Mouse (Mus musculus) intestine, embryonic 14.5 days (tissue): Measurements from ENCODE around the gene Slc22a12. TPM values are rescaled to one million over a fixed set of nuclear protein-coding genes. Genes with fewer than 3 reads are reported as not detected.

ENCODE experiments used
- ATAC-seq: fragments of 200-750 bp; cut with Nextera tagmentation; replicated peaks from 2 replicates; pipeline ENCODE4 v1.8.0; 2017; ENCODE audit warnings: low read depth, moderate number of reproducible peaks, moderate TSS enrichment, moderate library complexity; ENCODE audit not compliant: low FRiP score, low TSS enrichment
- DNase-seq: peaks from one replicate; pipeline ENCODE4 v3.0.0-alpha.2; 2018; ENCODE audit warnings: low spot score
- H3K27ac ChIP-seq: fragments of 300-500 bp; sonication (generic); 2 replicates; pipeline ENCODE4 v1.5.1; 2014; ENCODE audit warnings: low read depth, mild to moderate bottlenecking, control low read depth
- H3K27me3 ChIP-seq: fragments of 300-500 bp; sonication (generic); replicated peaks from 2 replicates; pipeline ENCODE4 v1.6.1; 2014; ENCODE audit warnings: low read length, control low read depth; ENCODE audit not compliant: control insufficient read depth, insufficient read depth
- H3K36me3 ChIP-seq: fragments of 300-500 bp; sonication (generic); 2 replicates; pipeline ENCODE4 v1.6.1; 2014; ENCODE audit warnings: low read length, control low read depth; ENCODE audit not compliant: control insufficient read depth, insufficient read depth
- H3K4me1 ChIP-seq: fragments of 300-500 bp; sonication (generic); replicated peaks from 2 replicates; pipeline ENCODE4 v1.6.1; 2014; ENCODE audit warnings: low read length, control low read depth, mixed read lengths; ENCODE audit not compliant: control insufficient read depth, insufficient read depth
- H3K4me2 ChIP-seq: fragments of 300-500 bp; sonication (generic); 2 replicates; pipeline ENCODE4 v1.6.1; 2014; ENCODE audit warnings: low read length
- H3K4me3 ChIP-seq: fragments of 300-500 bp; sonication (generic); 2 replicates; pipeline ENCODE4 v1.5.1; 2014; ENCODE audit warnings: low read depth, low read length, control low read depth, mixed read lengths
- H3K9ac ChIP-seq: fragments of 300-500 bp; sonication (generic); 2 replicates; pipeline ENCODE4 v1.6.1; 2014; ENCODE audit warnings: mild to moderate bottlenecking, low read length
- H3K9me3 ChIP-seq: fragments of 300-500 bp; sonication (generic); 2 replicates; pipeline ENCODE4 v1.6.1; 2016; ENCODE audit warnings: low read length, control low read depth; ENCODE audit not compliant: control insufficient read depth
- WGBS: fragments of 180-500 bp; shearing (Covaris S2); extraction: QIAGEN DNeasy Blood & Tissue Kit; methylation state at CpG from one replicate; pipeline ENCODE4 v1.1.7; 2014; 5-methylcytosine and 5-hydroxymethylcytosine counted together
- polyA plus RNA-seq: library from polyadenylated mRNA; unstranded; fragments of >200 nt; fragmentation: Nextera tagmentation; extraction: Ambion mirVana; gene quantifications from 2 replicates; pipeline ENCODE4 v1.2.1, GENCODE M21; 2014

The Slc22a12 gene
- polyA plus RNA-seq, 1 experiment from 2014 or later: not detected

DNA sequence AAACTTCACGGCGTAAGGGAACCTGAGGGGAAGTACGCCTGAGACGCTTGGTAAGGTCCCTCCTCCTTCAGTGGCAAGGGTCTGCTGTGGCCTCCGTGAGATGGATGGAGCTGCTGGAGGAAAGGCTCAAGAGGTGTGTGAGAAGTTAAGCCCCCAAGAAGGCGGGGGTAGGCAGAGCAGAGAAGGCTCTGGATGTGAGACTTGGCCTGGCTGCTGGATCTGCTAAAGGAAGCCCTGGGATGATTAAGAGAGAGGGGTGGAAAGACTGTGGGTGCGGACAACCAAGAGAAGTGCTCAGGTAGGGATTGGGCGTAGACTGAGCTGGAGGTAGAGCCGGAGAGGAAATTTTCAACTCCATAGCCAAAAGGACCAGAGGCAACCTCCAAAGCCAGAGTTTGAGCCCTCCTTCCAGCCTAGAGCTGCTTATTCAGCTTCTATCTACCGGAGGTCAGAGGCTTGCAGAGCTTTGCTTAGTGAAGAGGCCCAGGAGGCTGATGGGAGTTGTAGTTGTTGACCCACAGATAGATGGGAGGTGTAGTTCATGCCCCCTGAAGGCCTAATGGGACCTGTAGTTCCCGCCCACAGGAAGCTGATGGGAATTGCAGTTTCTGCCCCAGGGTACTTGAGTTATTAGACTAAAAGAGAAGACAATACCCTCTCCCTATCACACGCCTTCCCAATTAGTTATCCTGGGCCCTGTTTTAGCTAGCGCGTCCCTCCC, 13.4 kb downstream of the Slc22a12 start:
- ATAC-seq (no peak), DNase-seq (no peak)
- Histone ChIP-seq H3K27me3 (peaks cover 37% of the 10 kb centered on the region), H3K36me3 (no peaks in the 10 kb centered on the region), H3K9ac (no peak overlapping the region), H3K4me1 (peaks cover 10% of the 10 kb centered on the region; the same call in 1 of the 2 replicates), H3K27ac (no peak overlapping the region), H3K4me3 (no peak overlapping the region), H3K9me3 (no peaks in the 10 kb centered on the region), H3K4me2 (no peak overlapping the region)
- WGBS: 62% methylated on average over 14 of the region's 14 CpGs

DNA sequence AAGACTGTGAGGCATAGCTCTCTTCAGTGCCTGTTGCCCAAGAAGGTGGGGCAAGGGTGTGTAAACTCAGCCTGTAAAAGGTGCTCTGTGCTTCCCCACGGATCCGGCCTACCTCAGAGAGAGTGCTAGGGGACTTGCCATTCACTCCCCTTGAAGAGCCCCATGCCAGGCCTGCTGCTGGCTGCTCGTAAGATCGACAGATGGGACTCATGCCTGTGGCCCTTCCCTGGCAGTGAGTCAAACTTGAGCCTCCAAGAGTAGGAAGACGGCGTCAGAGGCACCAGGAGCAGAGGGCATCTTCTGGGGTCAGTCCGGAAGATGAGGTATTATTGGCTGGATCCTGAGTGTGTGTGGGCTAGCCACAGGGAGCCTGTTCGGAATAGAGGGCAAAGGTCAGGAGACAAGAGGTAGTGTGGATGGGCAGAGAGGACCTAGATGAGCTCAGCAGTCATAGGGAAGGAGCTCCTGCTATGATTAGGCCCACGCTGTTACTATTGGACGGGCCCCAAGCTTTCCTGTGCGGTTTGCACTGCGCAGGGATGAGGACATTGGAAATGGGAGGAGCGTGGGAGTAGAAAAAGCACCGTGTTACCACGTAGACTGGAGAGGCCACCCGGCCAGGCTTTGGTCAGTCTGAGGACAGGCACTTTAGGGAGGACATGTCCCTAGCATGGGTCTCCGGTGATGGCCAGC, 14.8 kb downstream of the Slc22a12 start:
- H3K4me3 ChIP-seq: no peak overlapping the region
- ATAC-seq (no peak), DNase-seq (no peak)
- H3K9me3 ChIP-seq: no peaks in the 10 kb centered on the region
- H3K27ac ChIP-seq: no peak overlapping the region
- H3K4me1 ChIP-seq: peaks cover 10% of the 10 kb centered on the region; the same call in 1 of the 2 replicates
- WGBS: 79% methylated on average over 17 of the region's 17 CpGs
- H3K9ac ChIP-seq: no peak overlapping the region
- H3K36me3 ChIP-seq: no peaks in the 10 kb centered on the region
- peaks cover 29% of the 10 kb centered on the region for H3K27me3 ChIP-seq
- no peak overlapping the region for H3K4me2 ChIP-seq

DNA sequence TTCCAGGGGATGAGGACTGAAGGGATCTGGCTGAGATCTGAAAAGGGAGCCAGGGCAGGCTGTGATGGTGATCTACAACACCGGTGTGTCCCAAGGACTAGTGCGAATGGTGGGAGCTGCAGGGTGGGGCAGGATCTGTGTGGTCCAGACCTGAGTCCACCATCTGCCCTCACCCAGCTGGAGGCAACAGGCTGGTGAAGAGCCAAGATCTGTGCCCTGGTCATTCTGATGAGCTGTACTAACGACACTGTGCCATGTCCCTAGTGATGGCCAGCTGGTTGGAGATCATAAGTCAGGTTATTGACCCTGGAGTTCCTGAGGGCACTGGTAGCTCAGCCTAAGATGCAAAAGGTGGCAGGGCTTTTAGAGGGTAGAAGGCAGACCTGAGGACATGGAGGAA, 15.4 kb downstream of the Slc22a12 start:
- no peak for DNase-seq
- WGBS: 83% methylated on average over 3 of the region's 3 CpGs
- ATAC-seq: no peak
- H3K9ac ChIP-seq: no peak overlapping the region
- no peak overlapping the region for H3K27ac ChIP-seq
- no peak overlapping the region for H3K4me3 ChIP-seq
- H3K27me3 ChIP-seq: peaks cover 23% of the 10 kb centered on the region
- no peaks in the 10 kb centered on the region for H3K36me3 ChIP-seq
- H3K4me2 ChIP-seq: no peak overlapping the region
- H3K4me1 ChIP-seq: peaks cover 10% of the 10 kb centered on the region; the same call in 1 of the 2 replicates
- no peaks in the 10 kb centered on the region for H3K9me3 ChIP-seq

DNA sequence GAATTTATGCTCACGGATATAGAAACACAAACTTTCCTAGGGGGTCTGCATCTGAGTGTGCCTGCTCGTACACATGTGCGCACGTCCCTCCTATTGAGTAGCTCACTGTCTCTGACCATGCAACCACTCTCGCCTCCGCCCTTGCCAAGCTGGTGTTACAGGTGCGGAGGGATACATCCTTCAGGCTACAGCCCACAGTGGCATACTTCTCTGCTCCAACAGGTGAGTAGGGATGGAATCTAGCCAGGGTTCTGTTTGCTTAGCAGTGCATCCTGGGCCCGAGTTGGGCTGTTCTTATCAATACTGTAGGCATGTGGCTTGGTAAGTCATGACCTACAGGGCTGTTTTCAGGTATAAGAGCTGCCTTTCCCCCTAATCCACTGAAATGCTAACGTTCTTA, 16.8 kb downstream of the Slc22a12 start:
- Histone ChIP-seq H3K4me1 (0 out of 2 replicates have a peak, but pooled peaks cover 3% of the 10 kb centered on the region), H3K36me3 (no peaks in the 10 kb centered on the region), H3K9me3 (no peaks in the 10 kb centered on the region), H3K4me2 (no peak overlapping the region), H3K4me3 (no peak overlapping the region), H3K27ac (no peak overlapping the region), H3K27me3 (peaks cover 9% of the 10 kb centered on the region), H3K9ac (no peak overlapping the region)
- no peak for ATAC-seq
- WGBS: 85% methylated on average over 9 of the region's 9 CpGs
- no peak for DNase-seq

DNA sequence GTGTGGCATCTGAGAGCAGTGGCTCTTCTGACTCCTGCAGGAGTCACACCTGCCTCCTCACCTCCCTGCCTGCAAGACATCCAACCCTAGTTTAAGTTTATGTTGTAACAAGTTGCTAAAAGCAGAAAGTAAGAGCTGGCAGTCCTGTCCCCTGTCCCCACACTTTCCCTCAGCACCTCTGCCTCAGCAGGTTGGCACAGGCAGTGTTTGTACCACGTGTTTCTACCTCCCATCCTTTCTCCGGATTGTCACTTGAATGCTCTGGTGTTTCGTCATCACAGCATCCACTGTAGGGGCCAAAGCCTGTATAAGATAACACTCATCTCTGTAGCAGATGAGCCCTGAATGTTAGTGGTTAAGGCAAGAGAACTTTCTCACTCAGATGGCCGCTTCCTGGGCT, 17.8 kb downstream of the Slc22a12 start:
- WGBS: 78% methylated on average over 4 of the region's 4 CpGs
- Histone ChIP-seq H3K4me1 (0 out of 2 replicates have a peak, but pooled peaks cover 3% of the 10 kb centered on the region), H3K9ac (no peak overlapping the region), H3K4me2 (no peak overlapping the region), H3K4me3 (no peak overlapping the region), H3K27me3 (peaks cover 1% of the 10 kb centered on the region; the same call in 1 of the 2 replicates), H3K9me3 (no peaks in the 10 kb centered on the region), H3K27ac (no peak overlapping the region), H3K36me3 (no peaks in the 10 kb centered on the region)
- DNase-seq (no peak), ATAC-seq (no peak)

DNA sequence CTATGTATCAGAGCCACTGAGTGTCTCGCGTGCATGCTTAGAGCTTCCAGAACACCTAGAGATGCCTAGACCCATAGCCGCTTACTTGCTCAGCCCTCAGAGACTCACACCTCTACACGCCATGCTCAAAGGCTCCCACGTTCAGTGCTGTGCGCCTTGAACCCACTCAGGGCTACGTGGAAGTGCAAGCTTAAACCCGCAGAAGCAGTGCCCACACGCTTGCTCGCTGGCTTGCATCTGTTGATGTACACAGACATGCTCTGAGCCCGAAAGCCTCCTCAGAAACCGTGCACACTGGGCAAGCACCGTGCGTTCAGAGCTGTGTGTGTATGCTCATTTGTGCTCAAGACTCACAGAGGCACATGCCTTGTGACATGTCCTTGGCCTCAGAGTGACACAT, 20.5 kb downstream of the Slc22a12 start:
- Histone ChIP-seq H3K9me3 (no peaks in the 10 kb centered on the region), H3K27me3 (no peaks in the 10 kb centered on the region), H3K36me3 (no peaks in the 10 kb centered on the region), H3K4me1 (peaks cover 6% of the 10 kb centered on the region), H3K4me3 (no peak overlapping the region), H3K4me2 (no peak overlapping the region), H3K9ac (no peak overlapping the region), H3K27ac (no peak overlapping the region)
- no peak for ATAC-seq
- 91% methylated on average over 14 of the region's 14 CpGs for WGBS
- DNase-seq: no peak

DNA sequence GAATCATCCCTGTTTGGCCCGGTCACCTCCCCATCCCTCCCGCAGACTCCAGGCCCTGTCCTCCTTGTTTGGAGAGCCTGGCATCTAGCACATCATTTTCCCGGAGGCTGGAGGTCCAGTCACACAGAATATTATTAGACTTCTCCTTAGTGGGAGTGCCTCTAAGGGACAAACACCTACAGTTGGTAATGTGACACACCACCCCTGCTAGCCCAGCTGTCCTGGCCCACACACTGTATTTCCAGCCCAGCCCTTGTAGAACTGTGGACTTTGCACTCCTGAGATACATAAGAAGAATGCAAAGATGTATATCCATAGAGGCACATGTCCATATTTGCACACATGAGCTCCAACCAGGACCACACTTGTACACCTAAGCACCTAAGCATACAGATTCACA, 21.2 kb downstream of the Slc22a12 start:
- no peak overlapping the region for H3K27ac ChIP-seq
- no peak for ATAC-seq
- no peak overlapping the region for H3K4me3 ChIP-seq
- DNase-seq: no peak
- 80% methylated on average over 3 of the region's 3 CpGs for WGBS
- H3K36me3 ChIP-seq: no peaks in the 10 kb centered on the region
- no peak overlapping the region for H3K4me2 ChIP-seq
- H3K27me3 ChIP-seq: no peaks in the 10 kb centered on the region
- peaks cover 6% of the 10 kb centered on the region for H3K4me1 ChIP-seq
- no peaks in the 10 kb centered on the region for H3K9me3 ChIP-seq
- no peak overlapping the region for H3K9ac ChIP-seq

DNA sequence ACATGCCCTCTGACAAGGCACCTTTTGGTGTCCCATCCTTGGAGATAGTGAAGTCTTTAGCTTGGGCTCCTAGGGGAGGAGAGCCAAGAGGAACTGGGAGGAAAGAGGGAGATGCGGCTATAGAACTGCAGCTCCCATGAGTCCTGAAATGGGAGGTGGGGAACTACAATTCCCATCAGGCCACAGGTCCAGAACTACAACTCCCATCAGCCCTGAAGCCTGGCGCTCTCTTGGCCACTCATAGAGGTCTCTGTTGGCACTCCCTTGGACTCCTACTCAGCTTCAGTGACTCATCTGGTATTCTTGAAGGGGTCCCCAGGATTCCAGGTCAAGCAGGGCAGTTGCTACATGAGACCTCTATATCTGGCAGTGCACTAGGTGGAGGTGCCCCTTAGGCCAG, 23.3 kb downstream of the Slc22a12 start:
- Histone ChIP-seq H3K36me3 (no peaks in the 10 kb centered on the region), H3K27ac (no peak overlapping the region), H3K27me3 (no peaks in the 10 kb centered on the region), H3K4me3 (no peak overlapping the region), H3K9me3 (no peaks in the 10 kb centered on the region), H3K4me2 (no peak overlapping the region), H3K4me1 (peaks cover 6% of the 10 kb centered on the region), H3K9ac (no peak overlapping the region)
- WGBS: 71% methylated on average over 2 of the region's 2 CpGs
- DNase-seq: no peak
- no peak for ATAC-seq

DNA sequence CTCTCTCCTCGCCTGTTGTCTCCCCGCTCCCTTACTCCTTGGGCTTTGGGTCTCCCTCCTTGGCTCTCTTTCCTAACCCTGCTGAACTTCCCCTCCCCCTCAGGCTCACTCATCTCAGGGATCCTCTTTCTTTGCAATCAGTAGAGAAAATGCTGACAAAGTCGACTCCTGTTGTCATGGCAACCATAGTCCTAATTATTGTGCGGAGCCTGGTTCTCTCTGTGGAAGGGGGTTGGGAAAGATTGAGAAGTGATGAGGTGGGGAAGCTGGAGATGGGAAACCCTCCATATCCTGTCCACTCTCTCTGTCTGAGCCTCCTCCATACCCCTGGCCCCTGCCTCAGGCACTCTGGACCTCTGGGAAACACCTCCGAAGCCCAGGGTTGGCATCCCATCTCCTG, 24.2 kb downstream of the Slc22a12 start:
- H3K4me1 ChIP-seq: peaks cover 10% of the 10 kb centered on the region
- no peak overlapping the region for H3K27ac ChIP-seq
- no peak overlapping the region for H3K4me3 ChIP-seq
- no peaks in the 10 kb centered on the region for H3K36me3 ChIP-seq
- DNase-seq (no peak), ATAC-seq (no peak)
- 57% methylated on average over 5 of the region's 5 CpGs for WGBS
- no peak overlapping the region for H3K4me2 ChIP-seq
- H3K9me3 ChIP-seq: no peaks in the 10 kb centered on the region
- H3K27me3 ChIP-seq: no peaks in the 10 kb centered on the region
- H3K9ac ChIP-seq: no peak overlapping the region
